Mouse (Mus musculus): ENCODE measurements at regions not wholly inside any gene's neighbourhood (a gene's known extent, or its start where the extent isn't known, plus 50 kb on each side); places are given as distances from the start of the nearest gene placed in this dataset.

- H3K9ac ChIP-seq, result no peak overlapping the region
- no peak overlapping the region for H3K4me3 ChIP-seq
- no peaks in the 10 kb centered on the region for H3K36me3 ChIP-seq
- WGBS, result 64% methylated on average over 9 of the region's 9 CpGs
- H3K27ac ChIP-seq, result no peak overlapping the region
- 0 out of 2 replicates have a peak, but pooled peaks cover 3% of the 10 kb centered on the region for H3K27me3 ChIP-seq
- no peak for ATAC-seq (ENCODE audit: low FRiP score)
- no peaks in the 10 kb centered on the region; the same call in 1 of the 2 replicates for H3K4me1 ChIP-seq (replicated peaks)
- H3K4me2 ChIP-seq, result no peak overlapping the region
- H3K9me3 ChIP-seq, result no peaks in the 10 kb centered on the region
Observed at GRCm38 (mm10) chr1:185731062-185731461, 276.4 kb downstream of the Slc30a10 start.

- Histone ChIP-seq H3K9me3 (no peaks in the 10 kb centered on the region), H3K4me3 (no peak overlapping the region), H3K4me1 (replicated peaks) (peaks cover 9% of the 10 kb centered on the region), H3K36me3 (no peaks in the 10 kb centered on the region), H3K27ac (no peak overlapping the region), H3K9ac (no peak overlapping the region), H3K27me3 (no peaks in the 10 kb centered on the region), H3K4me2 (no peak overlapping the region)
- ATAC-seq (ENCODE audit: low FRiP score), result no peak
- WGBS, result 85% methylated on average over 2 of the region's 2 CpGs
Observed at GRCm38 (mm10) chr1:185736773-185737172, 282.1 kb downstream of the Slc30a10 start.

- no peak overlapping the region for H3K4me3 ChIP-seq
Observed at GRCm38 (mm10) chr1:185741034-185741890, 286.6 kb downstream of the Slc30a10 start.

GRCm38 (mm10) chr1:185749251-185749650 lies 294.6 kb downstream of the Slc30a10 start:
- Histone ChIP-seq H3K4me2 (no peak overlapping the region), H3K9me3 (no peaks in the 10 kb centered on the region), H3K27me3 (no peaks in the 10 kb centered on the region), H3K27ac (no peak overlapping the region), H3K4me3 (no peak overlapping the region), H3K36me3 (no peaks in the 10 kb centered on the region), H3K4me1 (replicated peaks) (no peaks in the 10 kb centered on the region), H3K9ac (no peak overlapping the region)
- ATAC-seq (ENCODE audit: low FRiP score), result no peak
- 61% methylated on average over 2 of the region's 2 CpGs for WGBS

More at GRCm38 (mm10) chr1:185741034-185741890, 286.6 kb downstream of the Slc30a10 start:
- Histone ChIP-seq H3K36me3 (no peaks in the 10 kb centered on the region), H3K4me1 (replicated peaks) (peaks cover 10% of the 10 kb centered on the region), H3K9ac (no peak overlapping the region), H3K4me2 (no peak overlapping the region), H3K27me3 (no peaks in the 10 kb centered on the region), H3K9me3 (no peaks in the 10 kb centered on the region), H3K27ac (peak overlapping the region; percentile 44)
- WGBS, result 44% methylated on average over 11 of the region's 11 CpGs
- ATAC-seq (ENCODE audit: low FRiP score), result peak; percentile 71; the same call in 1 of the 2 replicates

GRCm38 (mm10) chr1:185754486-185755290 lies 300.0 kb downstream of the Slc30a10 start:
- ATAC-seq (ENCODE audit: low FRiP score), result no peak
- no peak overlapping the region for H3K4me3 ChIP-seq
- H3K36me3 ChIP-seq, result no peaks in the 10 kb centered on the region
- no peaks in the 10 kb centered on the region for H3K27me3 ChIP-seq
- H3K4me1 ChIP-seq (replicated peaks), result no peaks in the 10 kb centered on the region
- WGBS, result 63% methylated on average over 13 of the region's 13 CpGs
- H3K9ac ChIP-seq, result no peak overlapping the region
- H3K9me3 ChIP-seq, result no peaks in the 10 kb centered on the region
- H3K27ac ChIP-seq, result no peak overlapping the region
- H3K4me2 ChIP-seq, result no peak overlapping the region

- Histone ChIP-seq H3K27ac (no peak overlapping the region), H3K4me1 (replicated peaks) (no peaks in the 10 kb centered on the region), H3K36me3 (no peaks in the 10 kb centered on the region), H3K4me3 (no peak overlapping the region), H3K9me3 (no peaks in the 10 kb centered on the region), H3K27me3 (no peaks in the 10 kb centered on the region), H3K4me2 (no peak overlapping the region), H3K9ac (no peak overlapping the region)
- 83% methylated on average over 2 of the region's 2 CpGs for WGBS
- ATAC-seq (ENCODE audit: low FRiP score), result no peak
Observed at GRCm38 (mm10) chr1:185757376-185757775, 302.7 kb downstream of the Slc30a10 start.

- no peak for ATAC-seq (ENCODE audit: low FRiP score)
- no peaks in the 10 kb centered on the region for H3K36me3 ChIP-seq
- H3K27ac ChIP-seq, result no peak overlapping the region
- no peaks in the 10 kb centered on the region for H3K4me1 ChIP-seq (replicated peaks)
- no peak overlapping the region for H3K4me2 ChIP-seq
- no peak overlapping the region for H3K9ac ChIP-seq
- H3K27me3 ChIP-seq, result no peaks in the 10 kb centered on the region
- H3K4me3 ChIP-seq, result no peak overlapping the region
- no peaks in the 10 kb centered on the region for H3K9me3 ChIP-seq
- WGBS, result 49% methylated on average over 3 of the region's 3 CpGs
Observed at GRCm38 (mm10) chr1:185774202-185774601, 319.6 kb downstream of the Slc30a10 start.

- Histone ChIP-seq H3K9me3 (no peaks in the 10 kb centered on the region), H3K4me2 (no peak overlapping the region), H3K36me3 (no peaks in the 10 kb centered on the region), H3K27me3 (no peaks in the 10 kb centered on the region), H3K9ac (no peak overlapping the region), H3K4me1 (replicated peaks) (no peaks in the 10 kb centered on the region), H3K4me3 (no peak overlapping the region), H3K27ac (no peak overlapping the region)
- 60% methylated on average over 4 of the region's 4 CpGs for WGBS
- no peak for ATAC-seq (ENCODE audit: low FRiP score)
Observed at GRCm38 (mm10) chr1:185779604-185780003, 325.0 kb downstream of the Slc30a10 start.

- WGBS, result 94% methylated on average over 3 of the region's 3 CpGs
Observed at GRCm38 (mm10) chr1:185802156-185802555, 315.0 kb downstream of the Lyplal1 start.

GRCm38 (mm10) chr1:185814901-185815300 lies 302.2 kb downstream of the Lyplal1 start:
- Histone ChIP-seq H3K4me1 (replicated peaks) (peaks cover 8% of the 10 kb centered on the region), H3K4me2 (no peak overlapping the region), H3K9me3 (no peaks in the 10 kb centered on the region), H3K9ac (no peak overlapping the region), H3K36me3 (no peaks in the 10 kb centered on the region), H3K27ac (no peak overlapping the region), H3K4me3 (no peak overlapping the region), H3K27me3 (no peaks in the 10 kb centered on the region)
- ATAC-seq (ENCODE audit: low FRiP score), result no peak
- 89% methylated on average over 3 of the region's 3 CpGs for WGBS

More at GRCm38 (mm10) chr1:185802156-185802555, 315.0 kb downstream of the Lyplal1 start:
- no peak overlapping the region for H3K27ac ChIP-seq
- H3K4me1 ChIP-seq (replicated peaks), result peaks cover 15% of the 10 kb centered on the region
- H3K27me3 ChIP-seq, result no peaks in the 10 kb centered on the region
- no peak overlapping the region for H3K9ac ChIP-seq
- H3K4me2 ChIP-seq, result no peak overlapping the region
- H3K4me3 ChIP-seq, result no peak overlapping the region
- no peaks in the 10 kb centered on the region for H3K36me3 ChIP-seq
- ATAC-seq (ENCODE audit: low FRiP score), result no peak
- H3K9me3 ChIP-seq, result no peaks in the 10 kb centered on the region

- 23% methylated on average over 5 of the region's 5 CpGs for WGBS
- H3K9me3 ChIP-seq, result no peaks in the 10 kb centered on the region
- ATAC-seq (ENCODE audit: low FRiP score), result no peak
- no peaks in the 10 kb centered on the region for H3K27me3 ChIP-seq
- H3K4me1 ChIP-seq (replicated peaks), result peaks cover 8% of the 10 kb centered on the region
- H3K27ac ChIP-seq, result peak overlapping the region; percentile 36; the same call in 1 of the 2 replicates
- H3K9ac ChIP-seq, result no peak overlapping the region
- no peaks in the 10 kb centered on the region for H3K36me3 ChIP-seq
- H3K4me3 ChIP-seq, result no peak overlapping the region
- H3K4me2 ChIP-seq, result no peak overlapping the region
Observed at GRCm38 (mm10) chr1:185819044-185819443, 298.1 kb downstream of the Lyplal1 start.

- H3K36me3 ChIP-seq, result no peaks in the 10 kb centered on the region
- peaks cover 8% of the 10 kb centered on the region for H3K4me1 ChIP-seq (replicated peaks)
- no peak overlapping the region for H3K4me3 ChIP-seq
- no peak overlapping the region for H3K27ac ChIP-seq
- WGBS, result 73% methylated on average over 8 of the region's 8 CpGs
- H3K9me3 ChIP-seq, result no peaks in the 10 kb centered on the region
- H3K27me3 ChIP-seq, result no peaks in the 10 kb centered on the region
- H3K4me2 ChIP-seq, result no peak overlapping the region
- H3K9ac ChIP-seq, result no peak overlapping the region
- ATAC-seq (ENCODE audit: low FRiP score), result no peak
Observed at GRCm38 (mm10) chr1:185822241-185822640, 294.9 kb downstream of the Lyplal1 start.

All from hindbrain, embryonic 13.5 days (tissue).